Comparison of ENCODE assay signal across 10 mouse cellular contexts in the genomic region with DNA sequence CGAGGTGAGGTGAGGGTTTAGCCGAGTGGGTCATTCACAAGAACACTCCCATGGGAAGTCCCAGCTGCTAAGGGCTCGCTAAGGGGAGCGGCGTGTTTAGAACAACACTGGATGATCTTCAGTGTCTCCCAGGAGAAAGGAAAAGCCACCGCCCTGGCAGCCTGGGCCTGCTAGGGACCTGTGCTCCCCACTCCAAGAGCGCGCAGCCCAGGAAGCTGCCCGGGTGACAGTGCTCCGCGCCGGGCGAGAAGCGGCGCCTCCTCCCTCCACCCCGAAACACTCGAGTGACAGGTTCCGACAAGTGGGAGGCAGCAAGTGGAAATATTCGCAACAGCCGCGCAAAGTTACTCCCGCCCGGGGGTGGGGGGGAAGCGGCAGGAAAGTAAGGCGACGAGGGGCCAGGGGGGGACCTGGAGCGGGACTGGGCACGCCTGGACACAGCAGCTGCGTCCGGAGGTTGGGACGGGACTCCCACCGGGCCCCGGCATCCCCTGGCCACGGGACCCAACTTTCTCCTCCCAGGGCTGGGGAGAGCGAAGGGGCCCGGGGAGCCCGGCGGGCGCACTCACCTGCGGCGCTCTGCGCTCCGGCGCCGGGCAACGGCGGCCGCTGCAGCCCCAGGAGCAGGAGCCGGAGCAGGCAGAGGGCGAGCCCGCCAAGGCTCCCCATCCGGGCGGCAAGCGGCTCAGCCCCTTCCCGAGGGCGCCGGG. TPM values are rescaled to one million over a fixed set of nuclear protein-coding genes. Genes with fewer than 3 reads are reported as not detected.
DNase-seq lines count a peak whose midpoint lies in the region; ATAC-seq lines count a peak whose summit lies in the region.
"Had no signal": no experiment of that assay in that cellular context is flagged by ENCODE, and none has a peak within 500 bp of the region (broad histone marks: within the 10 kb centered on the region; RNA-seq: fewer than 3 reads in every experiment).

No protein-coding gene starts in this region.

- H3K4me2 ChIP-seq in intestine, embryonic 15.5 days (replicated peaks): peak overlapping the region; percentile 94
- peak overlapping the region; percentile 87 for H3K4me2 ChIP-seq in midbrain, embryonic 16.5 days (ENCODE audit: low read length)

- H3K27me3 ChIP-seq in intestine, embryonic 15.5 days (replicated peaks): peaks cover 41% of the 10 kb centered on the region
- H3K27me3 ChIP-seq in midbrain, embryonic 16.5 days (ENCODE audit: control insufficient read depth, insufficient read depth, low read depth, low read length): no peaks in the 10 kb centered on the region
- H3K27me3 ChIP-seq: CH12.LX had no signal

- peak; percentile 24 for ATAC-seq in intestine, embryonic 15.5 days
- peak; percentile 26 for ATAC-seq in midbrain, embryonic 16.5 days

- DNase-seq in embryo, embryonic 10.5 days (ENCODE audit: low spot score): peak; percentile 31
- DNase-seq in embryo, embryonic 10 days (ENCODE audit: low spot score): no peak
- DNase-seq in urinary bladder, postnatal 14 days (ENCODE audit: low spot score): peak; percentile 5
- no peak for DNase-seq in urinary bladder, postnatal 25 days (ENCODE audit: low spot score)
- DNase-seq in thymus, adult 18-20 months: no peak
- no peak for DNase-seq in adipocyte (ENCODE audit: low spot score)

- under 1% methylated on average over 56 of the region's 57 CpGs for WGBS in intestine, embryonic 15.5 days
- under 1% methylated on average over 36 of the region's 57 CpGs for WGBS in midbrain, embryonic 16.5 days

- H3K27ac ChIP-seq in intestine, embryonic 15.5 days: no peak overlapping the region
- peak overlapping the region; percentile 56 for H3K27ac ChIP-seq in midbrain, embryonic 16.5 days (ENCODE audit: low read length)

- H3K4me1 ChIP-seq in intestine, embryonic 15.5 days (replicated peaks): peaks cover 13% of the 10 kb centered on the region; the same call in 1 of the 2 replicates
- H3K4me1 ChIP-seq in midbrain, embryonic 16.5 days (ENCODE audit: control insufficient read depth, insufficient read depth, low read length): peaks cover 37% of the 10 kb centered on the region

- H3K9ac ChIP-seq in intestine, embryonic 15.5 days: 0 out of 2 replicates have a peak overlapping the region, but pooled peaks have one; percentile 23
- H3K9ac ChIP-seq in midbrain, embryonic 16.5 days (ENCODE audit: low read depth, low read length): peak overlapping the region; percentile 87

- H3K9me3 ChIP-seq in intestine, embryonic 15.5 days: no peaks in the 10 kb centered on the region
- H3K9me3 ChIP-seq in midbrain, embryonic 16.5 days (replicated peaks; ENCODE audit: control insufficient read depth, low read length, poor library complexity, severe bottlenecking): no peaks in the 10 kb centered on the region

- no peaks in the 10 kb centered on the region for H3K36me3 ChIP-seq in intestine, embryonic 15.5 days
- no peaks in the 10 kb centered on the region for H3K36me3 ChIP-seq in midbrain, embryonic 16.5 days (ENCODE audit: control insufficient read depth, insufficient read depth, low read length)

- peak overlapping the region; percentile 48 for H3K4me3 ChIP-seq in intestine, embryonic 15.5 days (replicated peaks)
- peak overlapping the region; percentile 83 for H3K4me3 ChIP-seq in midbrain, embryonic 16.5 days (ENCODE audit: low read depth, low read length)
- H3K4me3 ChIP-seq: erythroblast, embryonic 14.5 days had no signal

RNA-seq across cellular contexts. Expression of gene Ptprt, which starts 0.6 kb away (rescaled TPM):
- 0.99 and 1.2 TPM in 2 replicates for polyA plus RNA-seq in intestine, embryonic 15.5 days (2015; fragmentation: Nextera tagmentation; extraction: Ambion mirVana)
- polyA plus RNA-seq in midbrain, embryonic 16.5 days (2015; fragmentation: Nextera tagmentation; extraction: Ambion mirVana): 11.7 and 12.4 TPM in 2 replicates
- polyA plus RNA-seq: erythroblast, embryonic 14.5 days had no signal

Comparison
In these comparisons a context has a peak if more than half of its experiments do, and no peak if none do; other contexts are left out.
1. DNase-seq: peak in embryo, embryonic 10.5 days (single experiment) and urinary bladder, postnatal 14 days (single experiment); none in embryo, embryonic 10 days (single experiment), urinary bladder, postnatal 25 days (single experiment), thymus, adult 18-20 months (0 of 2) and adipocyte (single experiment).